Mouse (Mus musculus): ENCODE data around the gene Ccl20. TPM values are rescaled to one million over a fixed set of nuclear protein-coding genes. Genes with fewer than 3 reads are reported as not detected.

Ccl20 gene
- polyA plus RNA-seq, 1 experiment = not detected

GRCm38 (mm10) chr1:83119903-83120302 lies 3.3 kb downstream of the Ccl20 start:
- H3K4me3 ChIP-seq (replicated peaks; ENCODE audit: control insufficient read depth, low read depth, low read length) = no peak overlapping the region
- H3K27ac ChIP-seq (ENCODE audit: control insufficient read depth, insufficient read depth, low read depth, low read length, poor library complexity) = no peak overlapping the region
- H3K4me1 ChIP-seq (ENCODE audit: control insufficient read depth, insufficient read depth, low read length) = no peaks in the 10 kb centered on the region
- no peak for TF ChIP-seq CTCF (IDR thresholded peaks at IDR 0.05; ENCODE audit: control insufficient read depth, insufficient read depth, low read length)
- no peak for TF ChIP-seq POLR2A (IDR thresholded peaks at IDR 0.05; ENCODE audit: borderline replicate concordance, control insufficient read depth, low read depth, low read length)

- 65% methylated on average over 3 of the region's 3 CpGs for WGBS
- H3K27ac ChIP-seq (ENCODE audit: control insufficient read depth, insufficient read depth, low read depth, low read length, poor library complexity) = no peak overlapping the region
- no peaks in the 10 kb centered on the region for H3K4me1 ChIP-seq (ENCODE audit: control insufficient read depth, insufficient read depth, low read length)
- H3K4me3 ChIP-seq (replicated peaks; ENCODE audit: control insufficient read depth, low read depth, low read length) = no peak overlapping the region
- TF ChIP-seq POLR2A (IDR thresholded peaks at IDR 0.05; ENCODE audit: borderline replicate concordance, control insufficient read depth, low read depth, low read length) = no peak
- no peak for TF ChIP-seq CTCF (IDR thresholded peaks at IDR 0.05; ENCODE audit: control insufficient read depth, insufficient read depth, low read length)
Measured at GRCm38 (mm10) chr1:83120312-83120711, 3.7 kb downstream of the Ccl20 start.

GRCm38 (mm10) chr1:83123201-83123600 lies 6.6 kb downstream of the Ccl20 start:
- Histone ChIP-seq H3K27ac (ENCODE audit: control insufficient read depth, insufficient read depth, low read depth, low read length, poor library complexity) (no peak overlapping the region), H3K4me1 (ENCODE audit: control insufficient read depth, insufficient read depth, low read length) (no peaks in the 10 kb centered on the region), H3K4me3 (replicated peaks; ENCODE audit: control insufficient read depth, low read depth, low read length) (no peak overlapping the region)
- TF ChIP-seq POLR2A (IDR thresholded peaks at IDR 0.05; ENCODE audit: borderline replicate concordance, control insufficient read depth, low read depth, low read length) = no peak
- no peak for TF ChIP-seq CTCF (IDR thresholded peaks at IDR 0.05; ENCODE audit: control insufficient read depth, insufficient read depth, low read length)
- 64% methylated on average over 2 of the region's 2 CpGs for WGBS

- no peaks in the 10 kb centered on the region for H3K4me1 ChIP-seq (ENCODE audit: control insufficient read depth, insufficient read depth, low read length)
- TF ChIP-seq CTCF (IDR thresholded peaks at IDR 0.05; ENCODE audit: control insufficient read depth, insufficient read depth, low read length) (no peak), POLR2A (IDR thresholded peaks at IDR 0.05; ENCODE audit: borderline replicate concordance, control insufficient read depth, low read depth, low read length) (no peak)
- WGBS = 69% methylated on average over 7 of the region's 7 CpGs
- no peak overlapping the region for H3K4me3 ChIP-seq (replicated peaks; ENCODE audit: control insufficient read depth, low read depth, low read length)
- no peak overlapping the region for H3K27ac ChIP-seq (ENCODE audit: control insufficient read depth, insufficient read depth, low read depth, low read length, poor library complexity)
Measured at GRCm38 (mm10) chr1:83135829-83136228, 19.3 kb downstream of the Ccl20 start.

- WGBS = 77% methylated on average over 8 of the region's 8 CpGs
- H3K27ac ChIP-seq (ENCODE audit: control insufficient read depth, insufficient read depth, low read depth, low read length, poor library complexity) = no peak overlapping the region
- TF ChIP-seq POLR2A (IDR thresholded peaks at IDR 0.05; ENCODE audit: borderline replicate concordance, control insufficient read depth, low read depth, low read length) (no peak), CTCF (IDR thresholded peaks at IDR 0.05; ENCODE audit: control insufficient read depth, insufficient read depth, low read length) (no peak)
- H3K4me3 ChIP-seq (replicated peaks; ENCODE audit: control insufficient read depth, low read depth, low read length) = no peak overlapping the region
- H3K4me1 ChIP-seq (ENCODE audit: control insufficient read depth, insufficient read depth, low read length) = no peaks in the 10 kb centered on the region
Measured at GRCm38 (mm10) chr1:83137847-83138246, 21.3 kb downstream of the Ccl20 start.

GRCm38 (mm10) chr1:83138721-83139120 lies 22.2 kb downstream of the Ccl20 start:
- Histone ChIP-seq H3K4me1 (ENCODE audit: control insufficient read depth, insufficient read depth, low read length) (no peaks in the 10 kb centered on the region), H3K4me3 (replicated peaks; ENCODE audit: control insufficient read depth, low read depth, low read length) (no peak overlapping the region), H3K27ac (ENCODE audit: control insufficient read depth, insufficient read depth, low read depth, low read length, poor library complexity) (no peak overlapping the region)
- WGBS = 69% methylated on average over 6 of the region's 6 CpGs
- TF ChIP-seq POLR2A (IDR thresholded peaks at IDR 0.05; ENCODE audit: borderline replicate concordance, control insufficient read depth, low read depth, low read length) = no peak
- no peak for TF ChIP-seq CTCF (IDR thresholded peaks at IDR 0.05; ENCODE audit: control insufficient read depth, insufficient read depth, low read length)

GRCm38 (mm10) chr1:83141510-83141909 lies 24.9 kb downstream of the Ccl20 start:
- WGBS = 74% methylated on average over 8 of the region's 8 CpGs

GRCm38 (mm10) chr1:83142055-83142454 lies 25.5 kb downstream of the Ccl20 start:
- no peak for TF ChIP-seq POLR2A (IDR thresholded peaks at IDR 0.05; ENCODE audit: borderline replicate concordance, control insufficient read depth, low read depth, low read length)
- no peak for TF ChIP-seq CTCF (IDR thresholded peaks at IDR 0.05; ENCODE audit: control insufficient read depth, insufficient read depth, low read length)
- H3K4me1 ChIP-seq (ENCODE audit: control insufficient read depth, insufficient read depth, low read length) = no peaks in the 10 kb centered on the region
- 73% methylated on average over 5 of the region's 5 CpGs for WGBS
- no peak overlapping the region for H3K4me3 ChIP-seq (replicated peaks; ENCODE audit: control insufficient read depth, low read depth, low read length)
- H3K27ac ChIP-seq (ENCODE audit: control insufficient read depth, insufficient read depth, low read depth, low read length, poor library complexity) = no peak overlapping the region

More at GRCm38 (mm10) chr1:83141510-83141909, 24.9 kb downstream of the Ccl20 start:
- no peak overlapping the region for H3K4me3 ChIP-seq (replicated peaks; ENCODE audit: control insufficient read depth, low read depth, low read length)
- H3K27ac ChIP-seq (ENCODE audit: control insufficient read depth, insufficient read depth, low read depth, low read length, poor library complexity) = no peak overlapping the region
- TF ChIP-seq POLR2A (IDR thresholded peaks at IDR 0.05; ENCODE audit: borderline replicate concordance, control insufficient read depth, low read depth, low read length) (no peak), CTCF (IDR thresholded peaks at IDR 0.05; ENCODE audit: control insufficient read depth, insufficient read depth, low read length) (no peak)
- H3K4me1 ChIP-seq (ENCODE audit: control insufficient read depth, insufficient read depth, low read length) = no peaks in the 10 kb centered on the region

GRCm38 (mm10) chr1:83146547-83146946 lies 30.0 kb downstream of the Ccl20 start:
- H3K4me1 ChIP-seq (ENCODE audit: control insufficient read depth, insufficient read depth, low read length) = no peaks in the 10 kb centered on the region
- TF ChIP-seq POLR2A (IDR thresholded peaks at IDR 0.05; ENCODE audit: borderline replicate concordance, control insufficient read depth, low read depth, low read length) = no peak
- no peak for TF ChIP-seq CTCF (IDR thresholded peaks at IDR 0.05; ENCODE audit: control insufficient read depth, insufficient read depth, low read length)
- no peak overlapping the region for H3K27ac ChIP-seq (ENCODE audit: control insufficient read depth, insufficient read depth, low read depth, low read length, poor library complexity)
- 69% methylated on average over 2 of the region's 2 CpGs for WGBS
- no peak overlapping the region for H3K4me3 ChIP-seq (replicated peaks; ENCODE audit: control insufficient read depth, low read depth, low read length)

Measured in bone marrow, adult 2 months (tissue).